Mouse (Mus musculus) cerebellum, postnatal 10 days (tissue): ENCODE measurements around the gene Bnip3.

Experiments used
- DNase-seq, 2 experiments: peaks; one replicate each; pipeline ENCODE4 v3.0.0; 2021; ENCODE audit warnings: mixed read lengths in 2 of 2

The Bnip3 gene

GRCm38 (mm10) chr7:138903886-138904435 lies 5.4 kb downstream of the Bnip3 start:
- DNase-seq: no peak

DNA sequence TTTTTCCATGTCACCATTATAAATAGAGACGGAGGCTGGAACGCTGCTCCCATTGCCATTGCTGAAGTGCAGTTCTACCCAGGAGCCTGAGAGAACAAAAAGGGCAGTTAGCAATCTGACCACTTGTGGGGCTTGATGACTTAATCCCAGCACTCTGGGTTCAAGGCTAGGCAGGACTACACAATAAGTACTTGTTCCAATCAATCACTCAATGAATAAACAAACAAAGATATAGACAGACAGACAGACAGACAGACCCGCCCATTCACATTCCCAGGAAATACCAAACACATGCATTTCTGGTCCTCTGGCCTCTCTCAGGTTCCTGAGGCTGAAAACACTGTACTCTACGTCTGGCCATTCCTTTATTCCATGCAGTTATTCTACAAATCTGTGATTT lies 10.6 kb downstream of the Bnip3 start:
- DNase-seq: no peak

- no peak for DNase-seq
Observed at GRCm38 (mm10) chr7:138898122-138898521, 11.2 kb downstream of the Bnip3 start.

GRCm38 (mm10) chr7:138885365-138886289 lies 23.7 kb downstream of the Bnip3 start:
- DNase-seq: peak in 1 of 2 experiments; percentile 8

GRCm38 (mm10) chr7:138883724-138884123 lies 25.6 kb downstream of the Bnip3 start:
- no peak for DNase-seq

GRCm38 (mm10) chr7:138875031-138875430 lies 34.3 kb downstream of the Bnip3 start:
- peak in 1 of 2 experiments; percentile 22 for DNase-seq

- DNase-seq: no peak
Observed at GRCm38 (mm10) chr7:138872956-138873355, 36.4 kb downstream of the Bnip3 start.

DNA sequence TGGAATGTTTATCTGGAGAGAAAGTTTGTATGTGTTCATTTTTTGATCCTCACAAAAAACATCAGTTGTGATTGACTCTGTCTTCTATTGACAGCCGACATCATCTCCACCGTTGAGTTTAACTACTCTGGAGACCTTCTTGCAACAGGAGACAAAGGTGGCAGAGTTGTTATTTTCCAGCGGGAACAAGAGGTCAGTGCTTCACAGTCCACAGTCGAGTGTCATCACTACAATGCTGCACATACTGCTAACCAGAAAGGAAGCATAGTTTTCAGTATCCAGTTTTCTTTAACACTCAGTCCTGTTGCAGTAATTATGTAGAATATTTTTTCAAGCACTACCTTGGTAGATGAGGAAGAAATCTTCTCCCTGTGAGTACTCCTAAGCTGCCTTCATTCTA lies 41.0 kb downstream of the Bnip3 start:
- no peak for DNase-seq

GRCm38 (mm10) chr7:138867286-138867685 lies 42.0 kb downstream of the Bnip3 start:
- DNase-seq: no peak

- no peak for DNase-seq
Observed at GRCm38 (mm10) chr7:138864776-138865175, 44.5 kb downstream of the Bnip3 start.

- DNase-seq: peak; percentile 41 to 51
Observed at GRCm38 (mm10) chr7:138863950-138864572, 45.3 kb downstream of the Bnip3 start.

DNA sequence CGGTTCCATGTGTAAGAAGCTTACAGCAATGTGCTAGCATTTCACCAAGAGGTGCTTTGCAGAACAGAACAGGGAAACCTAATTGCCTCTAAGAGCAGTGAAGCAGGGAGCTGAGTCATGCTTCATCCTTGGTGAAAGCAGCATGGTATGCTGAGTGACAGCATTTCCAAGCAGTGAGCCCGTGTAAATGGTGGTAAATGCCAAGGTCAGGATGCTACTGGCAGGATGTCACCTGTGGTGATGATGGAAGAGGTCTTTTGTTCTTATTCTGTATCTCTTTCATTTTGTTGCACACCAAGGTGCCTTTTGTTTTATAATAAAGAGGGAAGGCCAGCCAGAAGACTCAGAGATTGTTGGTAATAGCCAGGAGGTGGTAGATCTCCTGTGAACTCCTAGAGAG lies 52.6 kb downstream of the Bnip3 start:
- peak in 1 of 2 experiments; percentile 20 for DNase-seq

DNA sequence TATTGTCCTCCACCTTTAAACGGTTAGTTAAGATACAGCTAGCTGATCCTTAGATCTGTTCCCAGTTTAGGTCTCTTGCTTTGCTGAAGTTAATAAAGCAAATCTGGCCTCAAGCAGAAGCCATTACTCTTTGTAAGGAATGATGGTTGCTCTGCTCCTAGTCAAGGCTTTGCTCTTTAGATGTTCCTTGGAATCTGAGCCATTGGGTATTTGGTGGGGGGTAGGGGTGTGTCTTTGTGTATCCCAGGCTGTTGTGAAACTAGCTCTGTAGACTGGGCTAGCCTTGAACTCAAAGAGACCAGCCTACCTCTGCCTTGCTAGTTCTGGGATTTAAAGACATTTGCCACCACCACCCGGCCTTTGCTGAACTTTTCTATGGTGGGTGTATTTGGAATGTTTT lies 55.1 kb downstream of the Bnip3 start:
- DNase-seq: no peak

- DNase-seq: no peak
Observed at GRCm38 (mm10) chr7:138853417-138854031, 55.8 kb downstream of the Bnip3 start.

GRCm38 (mm10) chr7:138850083-138850482 lies 59.2 kb downstream of the Bnip3 start:
- DNase-seq: no peak

DNA sequence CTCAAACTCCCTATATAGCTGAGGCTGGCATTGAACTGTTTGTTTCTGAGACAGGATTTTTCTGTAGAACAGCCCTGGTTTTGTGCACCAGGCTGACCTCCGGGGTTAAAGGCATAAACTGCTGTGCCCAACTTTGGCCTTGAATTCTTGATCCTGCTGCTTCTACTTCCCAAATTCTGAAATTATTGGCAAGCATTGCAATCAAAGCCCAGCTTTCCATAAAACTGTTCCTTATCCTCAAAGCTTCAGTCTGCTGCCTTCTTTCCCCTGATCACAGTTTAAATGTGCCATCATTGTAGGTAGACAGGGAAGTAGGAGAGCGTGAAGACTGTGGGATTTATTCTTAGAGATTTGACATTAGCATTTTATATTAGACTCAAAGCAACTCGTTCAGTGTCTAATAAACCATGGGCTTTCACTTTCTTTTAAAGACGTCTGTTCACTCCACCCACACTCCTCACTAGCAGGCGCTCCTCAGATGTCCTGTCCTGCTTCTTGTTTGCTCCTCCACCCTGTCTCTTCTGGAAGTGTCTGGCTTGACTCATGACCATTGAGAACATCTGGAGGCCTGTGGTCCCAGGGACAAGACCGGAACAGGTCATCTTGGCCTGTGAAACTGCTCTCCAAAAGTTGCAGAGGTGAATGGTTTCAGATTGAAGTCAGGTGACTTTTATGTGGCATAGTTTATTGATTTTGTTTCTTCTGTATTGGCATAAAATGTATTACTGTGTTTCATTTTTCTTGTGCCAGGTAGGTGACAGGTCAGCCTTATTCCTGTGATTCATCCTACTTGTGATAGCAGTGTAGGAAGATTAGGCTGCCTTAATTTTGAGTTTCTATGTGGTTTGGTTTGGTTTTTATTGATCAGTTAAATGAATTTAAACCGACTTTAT lies 61.0 kb downstream of the Bnip3 start:
- no peak for DNase-seq

GRCm38 (mm10) chr7:138847316-138848027 lies 61.8 kb downstream of the Bnip3 start:
- peak; percentile 25 to 28 for DNase-seq

- no peak for DNase-seq
Observed at GRCm38 (mm10) chr7:138846502-138846991, 62.8 kb downstream of the Bnip3 start.

DNA sequence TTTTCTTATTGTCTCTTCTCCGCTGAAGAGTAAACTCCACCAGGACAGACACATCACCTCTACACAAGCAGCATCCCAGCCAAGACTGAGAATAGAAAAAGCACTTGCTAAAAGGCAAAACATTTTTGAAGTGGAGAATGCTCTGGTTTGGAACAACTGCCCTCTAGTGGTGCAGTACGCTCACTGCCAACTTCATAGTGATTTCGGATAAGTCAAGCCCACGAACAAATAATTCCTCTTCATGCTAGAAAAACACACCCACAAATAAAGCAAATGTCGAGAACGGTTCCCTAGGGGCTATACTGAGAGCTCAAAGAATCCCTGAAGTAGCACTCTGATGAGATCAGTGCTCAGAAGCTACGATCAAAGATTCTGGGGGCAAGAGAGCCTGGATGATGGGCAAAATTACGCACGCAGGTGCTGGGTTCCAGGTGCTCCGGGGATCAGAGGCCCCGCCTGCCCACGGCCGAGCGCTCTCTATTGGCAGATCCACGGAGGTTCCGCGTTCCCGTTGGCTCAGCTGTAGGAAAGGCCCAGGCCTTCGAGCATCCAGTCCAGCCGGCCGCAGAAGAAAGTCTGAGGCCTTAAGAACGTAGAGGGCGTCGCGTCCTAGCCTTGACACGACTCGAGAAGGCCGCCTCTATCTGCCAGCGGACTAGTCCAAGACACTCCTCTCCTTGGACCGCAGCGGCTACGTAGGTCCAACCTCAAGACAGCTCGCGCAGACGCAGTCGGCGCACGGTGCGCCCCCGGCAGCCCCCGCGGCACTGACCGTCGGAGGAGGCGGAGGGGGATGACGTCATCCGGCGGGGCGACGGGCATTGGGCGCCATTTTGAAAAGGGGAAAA lies 63.6 kb downstream of the Bnip3 start, which contains the start of the genes Ppp2r2d and Mapk1ip1:
Ppp2r2d (plus strand) TSS at position 536 of the 848 bp plus-strand sequence.
Mapk1ip1 (minus strand) TSS at position 730 of the 848 bp plus-strand sequence.
- DNase-seq: peak; percentile 99

- DNase-seq: no peak
Observed at GRCm38 (mm10) chr7:138845111-138845510, 64.2 kb downstream of the Bnip3 start.
